Mouse (Mus musculus): ENCODE data around the gene Gli2. TPM values are rescaled to one million over a fixed set of nuclear protein-coding genes. Genes with fewer than 3 reads are reported as not detected.

The Gli2 gene
- total and polyA plus RNA-seq, 3 experiments = 1.5 to 11.3 TPM; not detected in 1

- Histone ChIP-seq H3K9ac (ENCODE audit: control insufficient read depth, low read depth, low read length, poor library complexity, severe bottlenecking) (no peak overlapping the region), H3K79me2 (ENCODE audit: control insufficient read depth, insufficient read depth, low read length, poor library complexity) (no peaks in the 10 kb centered on the region), H3K4me1 (ENCODE audit: control insufficient read depth in 1 of 2, insufficient read depth in 2 of 2, low read length in 2 of 2) (no peaks in the 10 kb centered on the region), H3K27ac (ENCODE audit: control insufficient read depth, low read depth, low read length) (no peak overlapping the region), H3K9me3 (replicated peaks; ENCODE audit: insufficient read depth, low read length) (no peaks in the 10 kb centered on the region; the same call in 1 of the 2 replicates), H3K36me3 (ENCODE audit: control insufficient read depth in 1 of 2, insufficient read depth in 2 of 2, low read length in 2 of 2) (no peaks in the 10 kb centered on the region), H3K4me3 (ENCODE audit: control insufficient read depth in 1 of 2, insufficient read depth in 1 of 2, low read depth in 2 of 2, low read length in 2 of 2) (no peak overlapping the region), H3K27me3 (ENCODE audit: control insufficient read depth in 1 of 2, insufficient read depth in 2 of 2, low read length in 2 of 2) (no peaks in the 10 kb centered on the region)
- no peak for DNase-seq (ENCODE audit: low read depth, low spot score)
- TF ChIP-seq E2F4 (IDR thresholded peaks at IDR 0.05; ENCODE audit: borderline replicate concordance, low read depth, low read length) (no peak), ZC3H11A (IDR thresholded peaks at IDR 0.05; ENCODE audit: low read depth, low read length) (no peak)
Observed at GRCm38 (mm10) chr1:118789871-118790270, 263.5 kb downstream of the Gli2 start.

DNA sequence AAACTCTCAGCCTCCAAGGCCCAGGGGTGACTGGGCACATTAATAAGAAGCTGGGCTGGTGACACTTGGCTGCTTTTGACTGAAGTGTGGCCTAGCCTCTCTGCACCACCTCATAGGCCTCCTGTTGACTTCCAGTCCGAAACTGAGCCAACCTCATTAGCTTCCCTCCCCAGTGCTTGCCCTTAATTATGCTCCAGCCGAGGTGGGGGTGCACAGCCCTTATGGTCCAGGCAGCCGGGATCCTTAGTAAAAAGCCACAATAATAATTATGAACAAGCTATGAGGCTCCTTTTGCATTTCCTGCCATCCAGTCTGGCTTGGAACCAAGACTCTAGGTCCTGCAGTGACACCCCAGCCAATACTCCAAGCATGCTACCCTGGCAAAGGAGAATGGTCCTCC, 264.0 kb downstream of the Gli2 start:
- no peak for TF ChIP-seq MAZ (IDR thresholded peaks at IDR 0.05; ENCODE audit: low read depth, low read length)
- TF ChIP-seq RCOR1 (IDR thresholded peaks at IDR 0.05; ENCODE audit: low read depth, low read length) = no peak
- no peak for DNase-seq (ENCODE audit: low read depth, low spot score)
- no peak overlapping the region for H3K4me3 ChIP-seq (ENCODE audit: control insufficient read depth in 1 of 2, insufficient read depth in 1 of 2, low read depth in 2 of 2, low read length in 2 of 2)
- no peaks in the 10 kb centered on the region for H3K9me3 ChIP-seq (replicated peaks; ENCODE audit: insufficient read depth, low read length)
- no peaks in the 10 kb centered on the region for H3K79me2 ChIP-seq (ENCODE audit: control insufficient read depth, insufficient read depth, low read length, poor library complexity)
- H3K27me3 ChIP-seq (ENCODE audit: control insufficient read depth in 1 of 2, insufficient read depth in 2 of 2, low read length in 2 of 2) = no peaks in the 10 kb centered on the region
- no peaks in the 10 kb centered on the region for H3K4me1 ChIP-seq (ENCODE audit: control insufficient read depth in 1 of 2, insufficient read depth in 2 of 2, low read length in 2 of 2)
- no peaks in the 10 kb centered on the region for H3K36me3 ChIP-seq (ENCODE audit: control insufficient read depth in 1 of 2, insufficient read depth in 2 of 2, low read length in 2 of 2)
- no peak overlapping the region for H3K9ac ChIP-seq (ENCODE audit: control insufficient read depth, low read depth, low read length, poor library complexity, severe bottlenecking)
- H3K27ac ChIP-seq (ENCODE audit: control insufficient read depth, low read depth, low read length) = no peak overlapping the region

- H3K9me3 ChIP-seq (replicated peaks; ENCODE audit: insufficient read depth, low read length) = no peaks in the 10 kb centered on the region
- H3K4me3 ChIP-seq (ENCODE audit: control insufficient read depth in 1 of 2, insufficient read depth in 1 of 2, low read depth in 2 of 2, low read length in 2 of 2) = no peak overlapping the region
- no peaks in the 10 kb centered on the region for H3K4me1 ChIP-seq (ENCODE audit: control insufficient read depth in 1 of 2, insufficient read depth in 2 of 2, low read length in 2 of 2)
- H3K36me3 ChIP-seq (ENCODE audit: control insufficient read depth in 1 of 2, insufficient read depth in 2 of 2, low read length in 2 of 2) = no peaks in the 10 kb centered on the region
- no peaks in the 10 kb centered on the region for H3K79me2 ChIP-seq (ENCODE audit: control insufficient read depth, insufficient read depth, low read length, poor library complexity)
- H3K9ac ChIP-seq (ENCODE audit: control insufficient read depth, low read depth, low read length, poor library complexity, severe bottlenecking) = no peak overlapping the region
- H3K27me3 ChIP-seq (ENCODE audit: control insufficient read depth in 1 of 2, insufficient read depth in 2 of 2, low read length in 2 of 2) = no peaks in the 10 kb centered on the region
- TF ChIP-seq MEF2A (IDR thresholded peaks at IDR 0.05; ENCODE audit: extremely low read depth, insufficient replicate concordance, low read depth, low read length, poor library complexity, severe bottlenecking) = no peak
- no peak for DNase-seq (ENCODE audit: low read depth, low spot score)
- H3K27ac ChIP-seq (ENCODE audit: control insufficient read depth, low read depth, low read length) = no peak overlapping the region
Observed at GRCm38 (mm10) chr1:118788813-118789212, 264.6 kb downstream of the Gli2 start.

GRCm38 (mm10) chr1:118787486-118787885, 265.9 kb downstream of the Gli2 start:
- Histone ChIP-seq H3K27ac (ENCODE audit: control insufficient read depth, low read depth, low read length) (no peak overlapping the region), H3K9me3 (replicated peaks; ENCODE audit: insufficient read depth, low read length) (no peaks in the 10 kb centered on the region), H3K4me3 (ENCODE audit: control insufficient read depth in 1 of 2, insufficient read depth in 1 of 2, low read depth in 2 of 2, low read length in 2 of 2) (no peak overlapping the region), H3K4me1 (ENCODE audit: control insufficient read depth in 1 of 2, insufficient read depth in 2 of 2, low read length in 2 of 2) (no peaks in the 10 kb centered on the region), H3K79me2 (ENCODE audit: control insufficient read depth, insufficient read depth, low read length, poor library complexity) (no peaks in the 10 kb centered on the region), H3K36me3 (ENCODE audit: control insufficient read depth in 1 of 2, insufficient read depth in 2 of 2, low read length in 2 of 2) (no peaks in the 10 kb centered on the region), H3K9ac (ENCODE audit: control insufficient read depth, low read depth, low read length, poor library complexity, severe bottlenecking) (no peak overlapping the region), H3K27me3 (ENCODE audit: control insufficient read depth in 1 of 2, insufficient read depth in 2 of 2, low read length in 2 of 2) (no peaks in the 10 kb centered on the region)
- no peak for TF ChIP-seq MEF2A (IDR thresholded peaks at IDR 0.05; ENCODE audit: extremely low read depth, insufficient replicate concordance, low read depth, low read length, poor library complexity, severe bottlenecking)
- TF ChIP-seq CHD1 (IDR thresholded peaks at IDR 0.05; ENCODE audit: low read depth, low read length) = no peak
- TF ChIP-seq POLR2AphosphoS2 (IDR thresholded peaks at IDR 0.05; ENCODE audit: low read length) = no peak
- TF ChIP-seq MAFK (IDR thresholded peaks at IDR 0.05; ENCODE audit: borderline replicate concordance, low read depth, low read length) = no peak
- no peak for TF ChIP-seq MAZ (IDR thresholded peaks at IDR 0.05; ENCODE audit: low read depth, low read length)
- DNase-seq (ENCODE audit: low read depth, low spot score) = no peak

All from MEL (cell line).